Mouse (Mus musculus) small intestine, adult 2 months (tissue): ENCODE measurements at regions not wholly inside any gene's neighbourhood (a gene's known extent, or its start where the extent isn't known, plus 50 kb on each side); places are given as distances from the start of the nearest gene placed in this dataset.

ENCODE experiments used
- CTCF ChIP-seq: fragments of 200-500 bp; IDR thresholded peaks from 2 replicates; pipeline ENCODE4 v1.5.1; 2012; ENCODE audit warnings: low read depth, mild to moderate bottlenecking, control low read depth, inconsistent platforms, low read length, moderate library complexity, mixed read lengths; ENCODE audit not compliant: insufficient replicate concordance, insufficient read length; ENCODE audit errors: extremely low read depth
- POLR2A ChIP-seq: fragments of 200-500 bp; IDR thresholded peaks from 2 replicates; pipeline ENCODE4 v1.6.1; 2012; ENCODE audit warnings: low read depth, mild to moderate bottlenecking, control low read depth, inconsistent platforms, low read length, moderate library complexity

GRCm38 (mm10) chr2:124732593-124732992 is 335.3 kb upstream of the Slc24a5 start:
- no peak for TF ChIP-seq CTCF
- no peak for TF ChIP-seq POLR2A
